Mouse (Mus musculus): ENCODE results near the gene Rbm17.

GRCm38 (mm10) chr2:11642451-11642941 lies 38.5 kb upstream of the Rbm17 start, which contains the start of gene Il2ra:
- no peak for TF ChIP-seq EP300 (IDR thresholded peaks at IDR 0.05; ENCODE audit: low read depth in 1 of 2, low read length in 2 of 2)
- no peak for TF ChIP-seq HCFC1 (IDR thresholded peaks at IDR 0.05; ENCODE audit: low read depth, low read length)
- no peak for TF ChIP-seq JUND (IDR thresholded peaks at IDR 0.05; ENCODE audit: low read depth, low read length)
- no peak for TF ChIP-seq MAFK (IDR thresholded peaks at IDR 0.05; ENCODE audit: borderline replicate concordance, low read depth, low read length)
- no peak for TF ChIP-seq E2F4 (IDR thresholded peaks at IDR 0.05; ENCODE audit: borderline replicate concordance, low read depth, low read length)
- no peak for TF ChIP-seq USF2 (IDR thresholded peaks at IDR 0.05; ENCODE audit: borderline replicate concordance in 1 of 2, insufficient read depth in 1 of 2, low read depth in 1 of 2, low read length in 2 of 2)
- no peak for TF ChIP-seq MEF2A (IDR thresholded peaks at IDR 0.05; ENCODE audit: extremely low read depth, insufficient replicate concordance, low read depth, low read length, poor library complexity, severe bottlenecking)
- TF ChIP-seq CTCF (IDR thresholded peaks at IDR 0.05 in 2 of 3, conservative IDR thresholded peaks at IDR 0.05 in 1 of 3; ENCODE audit: control insufficient read depth in 1 of 3, insufficient read depth in 1 of 3, low read depth in 2 of 3, low read length in 3 of 3, poor library complexity in 1 of 3, severe bottlenecking in 1 of 3) = no peak
- TF ChIP-seq POLR2A (IDR thresholded peaks at IDR 0.05; ENCODE audit: control insufficient read depth in 1 of 2, insufficient read depth in 1 of 2, low read depth in 1 of 2, low read length in 2 of 2, poor library complexity in 1 of 2) = no peak
- TF ChIP-seq ZKSCAN1 (IDR thresholded peaks at IDR 0.05; ENCODE audit: low read depth, low read length) = no peak
- no peak for TF ChIP-seq ETS1 (IDR thresholded peaks at IDR 0.05; ENCODE audit: low read depth, low read length)
- TF ChIP-seq ZMIZ1 (IDR thresholded peaks at IDR 0.05; ENCODE audit: low read depth, low read length) = no peak
- no peak for TF ChIP-seq GABPA (IDR thresholded peaks at IDR 0.05; ENCODE audit: low read depth, low read length)
- TF ChIP-seq ELF1 (IDR thresholded peaks at IDR 0.05; ENCODE audit: low read depth, low read length) = no peak

All from MEL (cell line).